Mouse (Mus musculus) heart, postnatal 14 days (tissue): ENCODE results near the gene Srpk3. TPM values are rescaled to one million over a fixed set of nuclear protein-coding genes. Genes with fewer than 3 reads are reported as not detected.

Experiments used
- DNase-seq, 2 experiments: peaks; one replicate each; pipeline ENCODE4 v3.0.0; 2021 to 2022
- intact Hi-C: fragments of 180-260 bp; cut with DNase I; formaldehyde crosslinking; loops from one replicate; pipeline ENCODE4 v1.15.1; 2025
- total RNA-seq, 2 experiments: library from RNA; stranded (reverse); gene quantifications; 2 replicates each; pipeline ENCODE4 v1.2.3; 2021

Gene Srpk3
- total RNA-seq, 2 experiments from 2014 or later = 23.9 to 29.3 TPM

DNA sequence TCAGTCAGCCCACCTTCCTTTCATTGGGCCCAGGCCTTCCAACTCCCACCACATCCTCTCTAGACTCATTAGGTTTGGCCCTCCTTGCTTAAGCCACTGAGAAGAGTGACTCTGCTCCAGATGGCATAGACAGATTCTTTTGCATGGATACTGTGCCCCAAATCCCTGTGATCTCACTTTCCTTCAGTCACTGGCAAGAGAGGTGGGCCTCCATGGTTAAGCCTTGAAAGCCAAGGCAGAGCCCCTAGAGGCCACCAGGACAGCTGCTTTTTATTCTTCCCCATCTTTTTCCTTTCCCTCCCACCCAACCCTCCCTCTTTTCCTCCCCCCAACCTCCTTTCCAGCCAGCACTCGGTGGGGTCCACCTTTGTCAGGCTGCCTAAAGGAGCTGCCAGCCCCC lies 19.3 kb downstream of the Srpk3 start:
- intact Hi-C loops = loop anchor here (10.0 kb wide), 1 partner anchor 621 kb away; no protein-coding TSS in a partner anchor
- no peak for DNase-seq

- intact Hi-C loops = loop anchor here (10.0 kb wide), 1 partner anchor 617 kb away; no protein-coding TSS in a partner anchor
Observed at GRCm38 (mm10) chrX:73797511-73797910, 23.3 kb downstream of the Srpk3 start.

DNA sequence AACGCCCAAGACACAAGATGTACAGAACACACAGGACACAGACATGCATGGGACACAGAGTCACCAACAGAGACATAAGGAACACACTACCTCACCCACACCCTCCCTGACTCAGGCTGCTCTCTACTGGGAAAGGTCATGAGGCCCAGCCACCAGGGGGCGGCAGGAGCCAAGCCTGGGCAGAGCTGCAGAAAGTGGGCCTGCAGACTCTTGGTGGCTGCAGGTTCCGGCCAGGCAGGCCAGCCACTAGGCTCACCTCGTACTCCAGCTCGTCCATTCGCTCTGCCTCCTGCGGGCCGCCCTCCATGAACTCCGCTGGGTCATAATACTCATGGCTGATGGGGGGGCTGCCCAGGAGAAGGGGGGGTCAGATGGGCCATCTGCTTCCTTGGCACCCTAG lies 24.3 kb downstream of the Srpk3 start:
- intact Hi-C loops = loop anchor here (2.0 to 10.0 kb wide), 3 partner anchors 96 to 616 kb away; no protein-coding TSS in a partner anchor
- DNase-seq = peak; percentile 77 to 82

More at GRCm38 (mm10) chrX:73797511-73797910, 23.3 kb downstream of the Srpk3 start:
- DNase-seq = no peak

DNA sequence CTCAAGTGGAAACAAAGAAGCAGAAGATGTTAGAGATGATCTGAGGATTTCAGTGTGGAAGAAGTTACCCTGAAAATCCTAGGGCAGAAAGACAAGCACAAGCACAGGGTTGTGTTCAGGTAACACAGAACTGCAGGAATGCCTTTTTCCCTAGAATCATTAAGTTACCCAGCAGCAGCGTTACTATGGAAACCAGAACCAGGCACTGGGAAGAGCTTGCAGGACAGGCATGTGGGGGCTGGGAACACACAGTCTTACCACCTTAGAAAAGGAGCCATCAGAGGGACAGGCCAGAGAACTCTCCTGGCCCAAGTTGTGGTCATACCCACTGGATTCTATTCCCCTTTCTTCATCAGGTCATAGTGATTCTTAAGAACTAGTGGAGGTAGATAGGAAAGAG lies 31.6 kb downstream of the Srpk3 start:
- intact Hi-C loops = no loop called here
- DNase-seq = no peak

DNA sequence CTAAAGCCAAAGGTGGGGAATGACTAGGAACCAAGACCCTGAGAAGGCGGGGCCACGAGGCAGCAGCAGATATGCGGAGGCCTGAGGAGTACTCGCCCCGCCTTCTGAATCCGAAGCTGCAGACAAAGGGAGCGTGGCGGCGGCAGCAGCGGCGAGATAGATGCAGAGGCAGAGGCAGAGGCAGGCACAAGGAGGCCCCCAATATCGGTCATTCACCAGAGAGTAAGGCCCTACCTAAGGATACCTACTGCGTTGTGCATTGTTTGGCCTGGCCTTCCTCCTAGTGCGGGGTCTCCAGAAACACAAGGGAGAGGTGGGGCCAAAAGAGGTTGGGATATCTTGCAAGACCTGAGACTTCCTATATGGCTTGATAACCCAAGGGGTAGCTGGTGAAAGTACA lies 40.9 kb downstream of the Srpk3 start:
- intact Hi-C loops = no loop called here
- DNase-seq = no peak

- intact Hi-C loops = no loop called here
- DNase-seq = no peak
Observed at GRCm38 (mm10) chrX:73816596-73817314, 42.5 kb downstream of the Srpk3 start.

DNA sequence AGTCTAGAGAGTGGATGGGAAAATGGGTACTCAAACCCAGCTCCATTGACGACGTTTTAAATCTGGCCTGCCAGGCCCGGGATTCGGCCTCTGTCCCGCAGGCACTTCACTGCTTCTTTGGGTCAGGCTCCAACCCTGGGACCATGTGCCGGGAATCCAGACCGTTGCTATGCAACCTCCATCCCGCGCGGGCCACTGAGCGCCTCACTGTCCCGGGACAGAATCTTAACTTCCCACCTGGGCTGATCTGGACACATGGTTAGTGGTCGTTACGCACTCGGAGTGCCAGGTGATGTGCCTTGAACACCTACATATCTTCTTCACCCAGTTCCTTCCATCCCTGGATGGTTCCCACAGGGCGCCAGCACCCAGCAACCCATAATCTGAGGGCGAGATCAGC lies 49.5 kb downstream of the Srpk3 start:
- intact Hi-C loops = no loop called here
- no peak for DNase-seq

- intact Hi-C loops = no loop called here
- DNase-seq = peak; percentile 56
Observed at GRCm38 (mm10) chrX:73824185-73825151, 50.3 kb downstream of the Srpk3 start, which contains the start of gene Pdzd4. Pdzd4 (minus strand) TSS chrX:73824969.

Other genes starting within 250 kb of the Srpk3 start
- gene Dusp9, start 135.0 kb upstream of the Srpk3 start, total RNA-seq = not detected
- 1 to 10 TPM; 4.3 to 6.8 TPM for gene Pnck, start 114.3 kb upstream of the Srpk3 start, total RNA-seq
- gene Slc6a8, start 101.3 kb upstream of the Srpk3 start, total RNA-seq = 100 to 1,000 TPM; 109 to 112 TPM
- gene Bcap31, start 58.2 kb upstream of the Srpk3 start, total RNA-seq = 10 to 100 TPM; 75.8 to 89.6 TPM
- 10 to 100 TPM; 27.8 TPM for gene Abcd1, start 57.8 kb upstream of the Srpk3 start, total RNA-seq
- 1 to 10 TPM; 1.0 to 1.2 TPM for gene Plxnb3, start 17.3 kb upstream of the Srpk3 start, total RNA-seq
- 100 to 1,000 TPM; 582 to 586 TPM for gene Idh3g, start 12.5 kb downstream of the Srpk3 start, total RNA-seq
- gene Ssr4, start 12.6 kb downstream of the Srpk3 start, total RNA-seq = 10 to 100 TPM; 82.1 to 83.9 TPM
- 1 to 10 TPM; 2.0 to 2.1 TPM for gene Pdzd4, start 50.6 kb downstream of the Srpk3 start, total RNA-seq
- not detected for gene Avpr2, start 117.7 kb downstream of the Srpk3 start, total RNA-seq
- 1 to 10 TPM; 2.0 to 2.1 TPM for gene L1cam, start 121.7 kb downstream of the Srpk3 start, total RNA-seq
- gene Arhgap4, start 147.5 kb downstream of the Srpk3 start, total RNA-seq = 1 to 10 TPM; 2.0 to 4.0 TPM
- gene Naa10, start 147.5 kb downstream of the Srpk3 start, total RNA-seq = 10 to 100 TPM; 54.3 to 59.5 TPM
- 10 to 100 TPM in 1 of 2 experiments, 1 to 10 TPM in 1; 8.2 to 10.1 TPM for gene Renbp, start 156.4 kb downstream of the Srpk3 start, total RNA-seq
- gene Hcfc1, start 192.0 kb downstream of the Srpk3 start, total RNA-seq = 10 to 100 TPM; 46.5 to 49.8 TPM
- 10 to 100 TPM; 54.5 to 55.6 TPM for gene Irak1, start 249.5 kb downstream of the Srpk3 start, total RNA-seq